Mouse (Mus musculus) lung, postnatal 0 days (tissue): ENCODE results near the gene Mybpc2.

Experiments used
- CTCF ChIP-seq: IDR thresholded peaks from 2 replicates; pipeline ENCODE4 v1.5.1; 2016; ENCODE audit warnings: antibody characterized with exemption, mild to moderate bottlenecking
- EP300 ChIP-seq: IDR thresholded peaks from 2 replicates; pipeline ENCODE4 v1.6.1; 2016; ENCODE audit warnings: antibody characterized with exemption, mild to moderate bottlenecking, control low read depth

DNA sequence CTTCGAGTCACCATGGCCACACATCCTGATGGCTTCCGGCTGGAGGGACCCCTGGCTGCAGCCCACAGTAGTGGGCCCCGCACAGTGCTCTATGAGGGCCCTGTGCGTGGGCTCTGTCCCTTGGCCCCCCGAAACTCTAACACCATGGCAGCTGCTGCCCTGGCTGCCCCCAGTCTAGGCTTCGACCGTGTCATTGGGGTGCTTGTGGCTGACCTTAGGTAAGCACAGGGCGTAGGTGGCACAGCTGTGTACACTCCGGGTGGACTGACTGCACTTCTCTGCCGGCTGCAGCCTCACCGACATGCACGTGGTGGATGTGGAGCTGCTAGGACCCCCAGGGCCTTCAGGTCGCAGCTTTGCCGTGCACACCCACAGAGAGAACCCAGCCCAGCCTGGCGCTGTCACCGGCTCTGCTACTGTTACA is 57.6 kb downstream of the Mybpc2 start:
- no peak for TF ChIP-seq CTCF
- no peak for TF ChIP-seq EP300
